Mouse (Mus musculus) midbrain, embryonic 11.5 days (tissue): ENCODE results near the gene 2700049A03Rik. TPM values are rescaled to one million over a fixed set of nuclear protein-coding genes. Genes with fewer than 3 reads are reported as not detected.

Experiments used
- ATAC-seq: fragments of 200-750 bp; cut with Nextera tagmentation; 2 replicates; pipeline ENCODE4 v1.8.0; 2017; ENCODE audit warnings: moderate TSS enrichment, moderate library complexity; ENCODE audit not compliant: low FRiP score
- DNase-seq: peaks from one replicate; pipeline ENCODE4 v3.0.0; 2015; ENCODE audit warnings: low spot score; ENCODE audit errors: missing footprints
- H3K27ac ChIP-seq: fragments of 300-500 bp; sonication (generic); 2 replicates; pipeline ENCODE4 v1.5.1; 2014; ENCODE audit warnings: low read depth, low read length
- H3K27me3 ChIP-seq: fragments of 300-500 bp; sonication (generic); 2 replicates; pipeline ENCODE4 v1.6.1; 2014; ENCODE audit warnings: mild to moderate bottlenecking, low read length, moderate library complexity, mixed read lengths; ENCODE audit not compliant: control insufficient read depth, insufficient read depth
- H3K36me3 ChIP-seq: fragments of 300-500 bp; sonication (generic); 2 replicates; pipeline ENCODE4 v1.6.1; 2014; ENCODE audit warnings: mild to moderate bottlenecking, low read length, moderate library complexity, mixed read lengths; ENCODE audit not compliant: control insufficient read depth, insufficient read depth
- H3K4me1 ChIP-seq: fragments of 300-500 bp; sonication (generic); 2 replicates; pipeline ENCODE4 v1.6.1; 2014; ENCODE audit warnings: low read length; ENCODE audit not compliant: control insufficient read depth, insufficient read depth
- H3K4me2 ChIP-seq: fragments of 300-500 bp; sonication (generic); 2 replicates; pipeline ENCODE4 v1.6.1; 2014; ENCODE audit warnings: mild to moderate bottlenecking, moderate library complexity
- H3K4me3 ChIP-seq: fragments of 300-500 bp; sonication (generic); 2 replicates; pipeline ENCODE4 v1.5.1; 2014; ENCODE audit warnings: low read depth, low read length
- H3K9ac ChIP-seq: fragments of 300-500 bp; sonication (generic); 2 replicates; pipeline ENCODE4 v1.6.1; 2014; ENCODE audit warnings: low read length
- H3K9me3 ChIP-seq: fragments of 300-500 bp; sonication (generic); 2 replicates; pipeline ENCODE4 v1.6.1; 2016; ENCODE audit warnings: low read length; ENCODE audit not compliant: control insufficient read depth
- WGBS: fragments of 180-500 bp; shearing (Covaris S2); extraction: QIAGEN DNeasy Blood & Tissue Kit; methylation state at CpG from one replicate; pipeline ENCODE4 v1.1.7; 2014; 5-methylcytosine and 5-hydroxymethylcytosine counted together
- polyA plus RNA-seq: library from polyadenylated mRNA; unstranded; fragments of >200 nt; fragmentation: Nextera tagmentation; extraction: Ambion mirVana; gene quantifications from 2 replicates; pipeline ENCODE4 v1.2.1, GENCODE M21; 2014

Gene 2700049A03Rik
- polyA plus RNA-seq, 1 experiment from 2014 or later: 20.6 TPM

GRCm38 (mm10) chr12:71201753-71202152 is 65.1 kb downstream of the 2700049A03Rik start:
- Histone ChIP-seq H3K9me3 (no peaks in the 10 kb centered on the region), H3K27ac (no peak overlapping the region), H3K4me1 (no peaks in the 10 kb centered on the region), H3K27me3 (no peaks in the 10 kb centered on the region), H3K36me3 (peaks cover 3% of the 10 kb centered on the region; the same call in 1 of the 2 replicates), H3K9ac (no peak overlapping the region), H3K4me2 (no peak overlapping the region), H3K4me3 (no peak overlapping the region)
- ATAC-seq: no peak
- no peak for DNase-seq
- WGBS: 91% methylated on average over 5 of the region's 5 CpGs

- no peaks in the 10 kb centered on the region for H3K9me3 ChIP-seq
- 87% methylated on average over 3 of the region's 3 CpGs for WGBS
- H3K36me3 ChIP-seq: peaks cover 3% of the 10 kb centered on the region; the same call in 1 of the 2 replicates
- ATAC-seq (no peak), DNase-seq (no peak)
- H3K4me3 ChIP-seq: no peak overlapping the region
- no peak overlapping the region for H3K9ac ChIP-seq
- H3K27ac ChIP-seq: no peak overlapping the region
- no peaks in the 10 kb centered on the region for H3K27me3 ChIP-seq
- no peaks in the 10 kb centered on the region for H3K4me1 ChIP-seq
- H3K4me2 ChIP-seq: no peak overlapping the region
These were observed 67.7 kb downstream of the 2700049A03Rik start for GRCm38 (mm10) chr12:71204303-71204702.

- H3K4me3 ChIP-seq: no peak overlapping the region
- no peaks in the 10 kb centered on the region for H3K27me3 ChIP-seq
- DNase-seq: no peak
- H3K9ac ChIP-seq: no peak overlapping the region
- WGBS: 83% methylated on average over 9 of the region's 9 CpGs
- H3K9me3 ChIP-seq: no peaks in the 10 kb centered on the region
- H3K27ac ChIP-seq: no peak overlapping the region
- H3K4me1 ChIP-seq: no peaks in the 10 kb centered on the region
- no peak overlapping the region for H3K4me2 ChIP-seq
- H3K36me3 ChIP-seq: peaks cover 5% of the 10 kb centered on the region; the same call in 1 of the 2 replicates
- ATAC-seq: no peak
These were observed 80.5 kb downstream of the 2700049A03Rik start for GRCm38 (mm10) chr12:71217191-71217590.

- H3K36me3 ChIP-seq: peaks cover 5% of the 10 kb centered on the region; the same call in 1 of the 2 replicates
- H3K9me3 ChIP-seq: no peaks in the 10 kb centered on the region
- H3K4me2 ChIP-seq: no peak overlapping the region
- no peak overlapping the region for H3K4me3 ChIP-seq
- no peak overlapping the region for H3K9ac ChIP-seq
- DNase-seq (no peak), ATAC-seq (no peak)
- no peaks in the 10 kb centered on the region for H3K4me1 ChIP-seq
- 85% methylated on average over 6 of the region's 6 CpGs for WGBS
- no peaks in the 10 kb centered on the region for H3K27me3 ChIP-seq
- no peak overlapping the region for H3K27ac ChIP-seq
These were observed 81.3 kb downstream of the 2700049A03Rik start for GRCm38 (mm10) chr12:71217866-71218522.

- H3K4me1 ChIP-seq: no peaks in the 10 kb centered on the region
- H3K9ac ChIP-seq: no peak overlapping the region
- ATAC-seq: no peak
- H3K27ac ChIP-seq: no peak overlapping the region
- H3K27me3 ChIP-seq: no peaks in the 10 kb centered on the region
- H3K9me3 ChIP-seq: no peaks in the 10 kb centered on the region
- peaks cover 5% of the 10 kb centered on the region; the same call in 1 of the 2 replicates for H3K36me3 ChIP-seq
- no peak for DNase-seq
- 95% methylated on average over 6 of the region's 6 CpGs for WGBS
- no peak overlapping the region for H3K4me3 ChIP-seq
- no peak overlapping the region for H3K4me2 ChIP-seq
These were observed 86.1 kb downstream of the 2700049A03Rik start for GRCm38 (mm10) chr12:71222761-71223160.

GRCm38 (mm10) chr12:71227769-71228168 is 91.1 kb downstream of the 2700049A03Rik start:
- 67% methylated on average over 4 of the region's 4 CpGs for WGBS
- no peaks in the 10 kb centered on the region for H3K36me3 ChIP-seq
- H3K9ac ChIP-seq: no peak overlapping the region
- H3K4me3 ChIP-seq: no peak overlapping the region
- no peaks in the 10 kb centered on the region for H3K27me3 ChIP-seq
- DNase-seq (peak; percentile 72), ATAC-seq (no peak)
- H3K4me1 ChIP-seq: no peaks in the 10 kb centered on the region
- no peaks in the 10 kb centered on the region for H3K9me3 ChIP-seq
- no peak overlapping the region for H3K27ac ChIP-seq
- no peak overlapping the region for H3K4me2 ChIP-seq

- peak; percentile 53 for DNase-seq
- Histone ChIP-seq H3K9ac (no peak overlapping the region), H3K4me2 (no peak overlapping the region), H3K36me3 (no peaks in the 10 kb centered on the region), H3K27ac (no peak overlapping the region), H3K27me3 (no peaks in the 10 kb centered on the region), H3K4me3 (no peak overlapping the region), H3K9me3 (no peaks in the 10 kb centered on the region), H3K4me1 (no peaks in the 10 kb centered on the region)
- no peak for ATAC-seq
- WGBS: 81% methylated on average over 10 of the region's 10 CpGs
These were observed 92.4 kb downstream of the 2700049A03Rik start for GRCm38 (mm10) chr12:71228925-71229649.

- no peak overlapping the region for H3K4me2 ChIP-seq
- H3K4me3 ChIP-seq: no peak overlapping the region
- DNase-seq (no peak), ATAC-seq (no peak)
- no peak overlapping the region for H3K9ac ChIP-seq
- H3K27ac ChIP-seq: no peak overlapping the region
- H3K36me3 ChIP-seq: no peaks in the 10 kb centered on the region
- no peaks in the 10 kb centered on the region for H3K4me1 ChIP-seq
- WGBS: 89% methylated on average over 9 of the region's 9 CpGs
- H3K27me3 ChIP-seq: no peaks in the 10 kb centered on the region
- no peaks in the 10 kb centered on the region for H3K9me3 ChIP-seq
These were observed 94.9 kb downstream of the 2700049A03Rik start for GRCm38 (mm10) chr12:71231561-71231960.

GRCm38 (mm10) chr12:71233426-71233825 is 96.8 kb downstream of the 2700049A03Rik start:
- DNase-seq: no peak
- Histone ChIP-seq H3K36me3 (no peaks in the 10 kb centered on the region), H3K9me3 (no peaks in the 10 kb centered on the region), H3K27me3 (no peaks in the 10 kb centered on the region), H3K4me1 (peaks cover 2% of the 10 kb centered on the region; the same call in 1 of the 2 replicates), H3K27ac (no peak overlapping the region), H3K9ac (no peak overlapping the region), H3K4me3 (no peak overlapping the region), H3K4me2 (no peak overlapping the region)
- no peak for ATAC-seq
- 85% methylated on average over 5 of the region's 5 CpGs for WGBS
